Mouse (Mus musculus) layer of hippocampus, adult 9-10 months (tissue): Measurements from ENCODE around the gene Sec14l3.
A peak's percentile ranks its signal among the peaks of the same experiment; 100 is the strongest.

Source experiments
- DNase-seq: peaks from one replicate; pipeline ENCODE4 v3.0.0; 2022; ENCODE audit warnings: low spot score

The Sec14l3 gene

GRCm38 (mm10) chr11:4060866-4061575 lies 3.6 kb upstream of the Sec14l3 start:
- no peak for DNase-seq

DNA sequence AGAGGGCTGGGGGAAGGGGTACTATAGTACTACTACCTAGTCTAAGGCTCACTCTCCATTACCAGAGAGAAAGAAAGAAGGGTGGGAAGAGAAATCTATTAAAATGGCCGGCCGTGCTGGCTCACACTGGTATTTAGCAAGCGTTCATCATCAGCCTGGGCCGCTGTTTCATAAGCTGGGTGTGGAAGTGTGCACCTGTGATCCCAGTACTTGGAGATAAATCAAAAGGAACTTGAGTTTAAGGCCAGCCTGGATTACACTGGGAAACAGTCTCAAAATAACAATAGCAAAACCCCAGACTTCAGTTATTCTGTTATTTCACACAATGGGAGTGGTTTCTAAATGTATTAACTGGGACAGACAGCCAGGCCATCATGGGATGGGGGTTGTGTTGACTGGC lies 2.1 kb upstream of the Sec14l3 start:
- no peak for DNase-seq

DNA sequence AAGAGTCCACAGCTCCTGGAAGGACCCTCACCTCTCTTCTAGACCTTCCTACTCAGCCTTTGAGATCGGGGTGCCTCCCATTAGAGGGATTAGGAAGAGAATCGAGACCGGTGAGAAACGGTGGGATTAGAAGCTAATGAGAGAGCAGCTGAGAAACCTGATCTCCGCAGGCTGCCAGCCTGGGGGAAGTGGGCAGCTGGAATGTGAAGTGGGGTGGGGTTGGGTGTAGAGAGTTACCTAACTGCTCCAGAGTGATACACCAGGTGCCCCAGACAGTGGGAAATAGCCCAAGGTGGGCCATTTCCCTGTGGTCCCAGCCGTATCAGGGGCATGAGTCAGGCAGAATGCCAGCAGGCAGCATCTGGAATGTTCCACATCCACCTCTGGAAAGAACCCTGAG lies 1.7 kb upstream of the Sec14l3 start:
- no peak for DNase-seq

GRCm38 (mm10) chr11:4069664-4070063 lies 5.0 kb downstream of the Sec14l3 start:
- DNase-seq: no peak

DNA sequence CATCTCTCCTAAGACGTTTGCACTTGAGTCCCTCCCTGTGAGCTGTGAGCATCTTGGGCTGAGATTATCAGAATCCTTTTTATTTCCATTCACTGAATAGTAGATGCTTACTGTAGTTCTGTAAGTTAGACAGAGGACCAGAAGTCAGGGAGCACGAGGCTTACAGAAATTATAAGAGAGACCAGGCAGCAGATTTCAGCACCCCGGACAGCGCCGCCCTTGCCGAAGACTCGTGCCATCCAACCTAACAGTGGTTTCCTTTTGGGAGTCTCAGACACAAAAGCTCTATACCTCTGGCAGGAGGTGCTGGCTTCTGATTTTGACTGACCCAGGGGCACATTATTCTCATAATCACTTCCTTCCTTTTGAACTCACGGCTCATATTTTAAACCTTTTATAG lies 12.0 kb downstream of the Sec14l3 start:
- no peak for DNase-seq

GRCm38 (mm10) chr11:4078267-4078933 lies 13.8 kb downstream of the Sec14l3 start:
- no peak for DNase-seq

GRCm38 (mm10) chr11:4080219-4080618 lies 15.6 kb downstream of the Sec14l3 start:
- DNase-seq: no peak

DNA sequence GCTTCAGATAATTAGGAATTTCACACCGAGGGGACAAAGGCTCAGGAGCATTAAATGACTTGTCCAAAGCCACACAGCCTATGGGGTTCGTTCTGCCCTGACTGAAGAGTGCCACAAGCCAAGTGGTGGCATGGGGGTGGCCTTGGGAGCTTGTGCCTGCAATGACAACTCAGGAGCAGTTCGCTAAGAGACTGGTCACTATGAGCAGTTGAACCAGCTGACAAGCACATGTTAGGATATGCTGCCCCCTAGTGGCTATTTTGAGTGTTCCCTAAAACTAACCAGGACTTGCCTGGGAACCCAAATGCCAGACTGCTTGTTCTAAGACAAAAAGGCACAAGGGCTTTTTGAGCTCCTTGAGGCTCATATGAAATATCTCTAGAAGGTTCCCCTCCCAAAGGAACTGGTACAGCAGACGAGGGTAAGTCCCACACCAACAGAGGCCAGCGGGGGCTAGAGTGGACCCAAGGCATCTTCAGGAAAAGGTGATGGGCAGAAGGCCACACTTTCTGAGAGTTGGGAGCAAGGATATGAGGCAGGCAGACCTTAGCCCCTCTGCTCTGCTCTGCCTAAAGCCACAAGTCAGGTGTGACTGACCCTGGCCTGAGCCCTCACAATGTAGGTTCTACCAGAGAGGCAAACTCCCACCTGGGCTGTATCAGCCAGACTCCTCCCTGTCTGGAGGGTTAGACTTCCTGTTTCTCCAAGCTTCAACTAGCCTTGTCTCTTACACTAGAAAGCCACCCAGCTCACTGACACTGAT lies 18.9 kb downstream of the Sec14l3 start:
- DNase-seq: no peak

- no peak for DNase-seq
Measured at GRCm38 (mm10) chr11:4086246-4086645, 21.6 kb downstream of the Sec14l3 start.

DNA sequence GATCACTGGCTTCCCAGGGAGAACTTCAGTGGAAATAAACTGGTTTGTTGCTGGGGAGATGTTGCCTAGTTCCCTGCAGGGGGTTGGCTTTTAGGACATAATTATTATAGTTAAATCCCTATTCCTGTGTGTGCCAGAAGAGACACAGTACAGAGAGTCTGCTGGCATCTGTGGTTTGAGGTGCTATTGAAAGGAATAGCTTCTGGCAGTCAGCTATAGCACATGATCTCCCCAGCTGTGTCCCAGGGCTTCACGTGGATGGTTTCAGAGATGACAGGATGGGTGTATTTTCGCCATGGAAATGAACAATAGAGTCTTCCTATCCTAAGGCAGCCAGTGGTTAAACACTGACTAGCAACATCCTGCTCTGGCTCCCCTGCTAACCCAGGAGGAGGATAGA lies 22.6 kb downstream of the Sec14l3 start:
- no peak for DNase-seq

DNA sequence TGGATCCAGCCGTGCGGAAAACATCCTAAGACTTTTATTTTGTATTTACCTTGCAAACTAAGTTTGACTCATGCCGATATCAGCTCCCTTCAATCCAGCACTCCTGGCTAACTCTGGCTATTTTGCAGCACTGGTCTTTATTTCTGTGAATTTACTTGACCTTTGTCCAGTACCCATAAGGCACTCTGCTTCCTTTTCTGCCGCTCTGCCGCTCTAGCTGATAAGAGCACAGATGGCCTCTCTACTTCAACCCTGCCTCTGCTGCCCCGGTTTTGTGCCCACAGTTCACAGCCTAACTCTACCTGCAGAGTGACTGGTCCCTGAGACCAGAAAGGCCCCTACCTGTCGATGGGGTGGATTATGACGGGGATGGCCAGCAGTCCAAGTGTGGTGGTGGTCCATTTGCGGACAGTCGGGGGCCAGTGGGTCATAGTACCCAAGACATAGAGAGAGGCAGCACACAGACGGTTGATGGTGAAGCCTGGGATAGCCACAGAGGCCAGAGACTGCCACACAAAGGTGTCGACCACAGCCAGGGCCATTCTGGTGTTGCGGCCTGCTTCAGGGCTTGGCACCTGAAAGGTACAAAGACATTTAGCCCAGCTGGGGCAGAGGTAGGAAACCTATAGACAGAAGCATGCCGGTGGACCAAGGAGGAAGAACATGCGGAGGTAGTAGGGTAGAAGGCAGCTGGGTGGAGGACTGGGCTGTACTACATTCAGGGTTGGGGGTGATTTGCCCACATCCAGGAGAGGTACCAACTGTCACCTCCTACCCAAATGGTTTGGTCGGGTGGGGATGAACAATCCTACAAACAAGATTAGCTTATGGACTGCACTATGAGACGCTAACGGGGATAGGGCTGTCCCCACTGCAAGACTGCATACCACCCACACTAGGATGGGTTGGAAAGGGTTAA lies 29.1 kb downstream of the Sec14l3 start:
- no peak for DNase-seq

GRCm38 (mm10) chr11:4094378-4095170 lies 29.9 kb downstream of the Sec14l3 start:
- no peak for DNase-seq

GRCm38 (mm10) chr11:4095171-4096053 lies 30.8 kb downstream of the Sec14l3 start, which contains the start of gene Mtfp1:
Gene Mtfp1, minus strand, starts transcription at chr11:4095445.
- no peak for DNase-seq

GRCm38 (mm10) chr11:4096054-4096984 lies 31.7 kb downstream of the Sec14l3 start:
- peak; percentile 95 for DNase-seq

DNA sequence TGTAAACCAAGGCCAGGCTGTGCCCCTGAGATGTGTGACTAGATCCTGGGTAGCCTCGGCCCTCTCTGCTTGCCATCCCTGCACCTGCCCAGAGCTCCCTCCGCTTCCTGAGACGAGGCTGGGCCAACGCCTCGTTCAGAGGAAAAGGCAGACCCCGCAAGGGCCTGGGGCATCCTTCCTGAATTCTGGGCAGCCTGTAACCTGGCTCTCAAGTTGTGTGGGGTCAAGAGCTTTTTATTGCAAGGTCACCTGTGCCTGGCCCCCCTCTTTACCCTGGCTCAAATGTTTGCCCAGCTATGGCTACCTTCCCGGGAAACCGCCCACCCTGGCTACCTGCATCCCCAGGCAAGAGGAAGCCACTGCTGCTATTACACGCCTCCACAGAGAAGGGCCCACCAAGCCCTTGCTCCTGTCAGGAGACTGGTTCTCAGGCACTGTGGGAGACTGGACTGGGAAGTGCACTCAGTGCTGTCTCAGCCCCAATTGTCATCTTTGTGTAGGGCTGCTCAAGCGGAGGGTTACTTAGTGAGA lies 32.5 kb downstream of the Sec14l3 start:
- no peak for DNase-seq

- no peak for DNase-seq
Measured at GRCm38 (mm10) chr11:4098120-4098519, 33.5 kb downstream of the Sec14l3 start.

DNA sequence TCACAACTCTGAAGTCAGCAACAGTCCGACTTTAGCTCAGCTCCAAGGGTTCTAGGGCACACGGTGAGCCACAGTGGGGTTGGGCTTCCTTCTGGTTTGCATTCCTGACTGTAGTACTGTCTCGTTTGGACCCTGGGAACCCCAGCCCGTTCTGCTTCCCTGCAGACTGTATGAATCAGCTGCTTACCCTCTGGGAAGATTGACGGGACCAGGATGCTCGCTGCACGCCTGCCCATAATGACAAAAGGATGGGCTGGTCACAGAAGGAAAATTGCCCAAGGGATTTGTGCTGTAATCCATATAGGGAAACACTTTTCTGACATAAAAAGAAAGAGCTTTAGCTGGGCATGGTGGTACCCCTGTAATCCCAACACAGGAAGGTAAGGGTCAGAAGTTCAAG lies 34.2 kb downstream of the Sec14l3 start:
- DNase-seq: no peak

DNA sequence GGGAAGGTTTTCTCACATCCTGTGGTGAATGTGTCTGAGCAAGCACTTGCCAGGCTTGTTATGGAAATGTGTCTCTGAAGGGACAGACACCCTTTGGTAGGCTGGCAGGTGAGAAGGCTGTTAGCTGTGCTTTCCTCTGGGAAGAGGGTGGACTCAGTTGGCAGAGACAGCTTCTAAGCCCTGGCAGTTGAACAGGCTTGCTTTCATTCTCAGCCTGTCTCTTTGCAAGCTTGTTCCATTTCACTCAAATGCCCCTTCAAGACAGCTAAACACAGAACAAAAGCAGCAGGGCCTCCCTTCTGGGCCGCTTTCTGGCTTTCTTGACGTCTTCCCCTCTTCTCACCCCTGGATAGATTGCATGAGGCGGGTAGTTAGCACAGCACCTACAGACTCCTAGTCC lies 34.8 kb downstream of the Sec14l3 start:
- DNase-seq: no peak

DNA sequence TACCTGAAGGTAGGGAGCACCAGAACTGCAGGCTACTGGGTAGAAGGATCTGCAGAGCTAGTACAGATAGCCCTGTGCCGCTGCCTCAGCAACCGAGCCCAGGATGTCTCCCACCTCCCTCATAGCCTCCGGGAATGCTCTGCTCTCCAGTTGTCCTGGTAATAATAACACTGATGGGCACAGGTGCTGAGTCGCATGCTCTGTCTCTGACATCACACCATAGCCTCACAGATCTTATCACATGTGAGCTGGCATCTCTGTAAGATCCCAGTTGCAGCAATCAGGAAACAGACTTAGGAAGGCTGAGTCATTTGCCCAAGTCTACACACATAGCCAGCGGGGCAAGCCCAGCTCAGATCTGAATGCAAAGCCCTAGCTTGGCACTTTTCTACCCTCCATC lies 37.2 kb downstream of the Sec14l3 start:
- DNase-seq: no peak
